Mouse (Mus musculus) midbrain, embryonic 15.5 days (tissue): ENCODE data around the gene 2010111I01Rik. TPM values are rescaled to one million over a fixed set of nuclear protein-coding genes. Genes with fewer than 3 reads are reported as not detected.

Experiments
- ATAC-seq: fragments of 200-750 bp; cut with Nextera tagmentation; replicated peaks from 2 replicates; pipeline ENCODE4 v1.8.0; 2017; ENCODE audit warnings: moderate TSS enrichment
- H3K27ac ChIP-seq: fragments of 300-500 bp; sonication (generic); 2 replicates; pipeline ENCODE4 v1.5.1; 2015; ENCODE audit warnings: mild to moderate bottlenecking, inconsistent platforms
- H3K27me3 ChIP-seq: fragments of 300-500 bp; sonication (generic); replicated peaks from 2 replicates; pipeline ENCODE4 v1.6.1; 2015; ENCODE audit warnings: inconsistent platforms
- H3K36me3 ChIP-seq: fragments of 300-500 bp; sonication (generic); replicated peaks from 2 replicates; pipeline ENCODE4 v1.6.1; 2015; ENCODE audit warnings: inconsistent platforms
- H3K4me1 ChIP-seq: fragments of 300-500 bp; sonication (generic); 2 replicates; pipeline ENCODE4 v1.6.1; 2015; ENCODE audit warnings: inconsistent platforms
- H3K4me2 ChIP-seq: fragments of 300-500 bp; sonication (generic); 2 replicates; pipeline ENCODE4 v1.6.1; 2015; ENCODE audit warnings: inconsistent platforms, mild to moderate bottlenecking, moderate library complexity
- H3K4me3 ChIP-seq: fragments of 300-500 bp; sonication (generic); 2 replicates; pipeline ENCODE4 v1.5.1; 2015; ENCODE audit warnings: mild to moderate bottlenecking, inconsistent platforms
- H3K9ac ChIP-seq: fragments of 300-500 bp; sonication (generic); 2 replicates; pipeline ENCODE4 v1.6.1; 2015; ENCODE audit warnings: mild to moderate bottlenecking, inconsistent platforms
- H3K9me3 ChIP-seq: fragments of 300-500 bp; sonication (generic); 2 replicates; pipeline ENCODE4 v1.6.1; 2016; ENCODE audit warnings: inconsistent platforms
- WGBS: fragments of 180-500 bp; shearing (Covaris S2); methylation state at CpG from one replicate; pipeline ENCODE4 v1.1.7; 2015; ENCODE audit warnings: mixed read lengths; 5-methylcytosine and 5-hydroxymethylcytosine counted together
- polyA plus RNA-seq: library from polyadenylated mRNA; unstranded; fragments of >200 nt; fragmentation: Nextera tagmentation; extraction: Ambion mirVana; gene quantifications from 2 replicates; pipeline ENCODE4 v1.2.1, GENCODE M21; 2015

2010111I01Rik gene
- polyA plus RNA-seq, 1 experiment from 2014 or later = 29.0 TPM

DNA sequence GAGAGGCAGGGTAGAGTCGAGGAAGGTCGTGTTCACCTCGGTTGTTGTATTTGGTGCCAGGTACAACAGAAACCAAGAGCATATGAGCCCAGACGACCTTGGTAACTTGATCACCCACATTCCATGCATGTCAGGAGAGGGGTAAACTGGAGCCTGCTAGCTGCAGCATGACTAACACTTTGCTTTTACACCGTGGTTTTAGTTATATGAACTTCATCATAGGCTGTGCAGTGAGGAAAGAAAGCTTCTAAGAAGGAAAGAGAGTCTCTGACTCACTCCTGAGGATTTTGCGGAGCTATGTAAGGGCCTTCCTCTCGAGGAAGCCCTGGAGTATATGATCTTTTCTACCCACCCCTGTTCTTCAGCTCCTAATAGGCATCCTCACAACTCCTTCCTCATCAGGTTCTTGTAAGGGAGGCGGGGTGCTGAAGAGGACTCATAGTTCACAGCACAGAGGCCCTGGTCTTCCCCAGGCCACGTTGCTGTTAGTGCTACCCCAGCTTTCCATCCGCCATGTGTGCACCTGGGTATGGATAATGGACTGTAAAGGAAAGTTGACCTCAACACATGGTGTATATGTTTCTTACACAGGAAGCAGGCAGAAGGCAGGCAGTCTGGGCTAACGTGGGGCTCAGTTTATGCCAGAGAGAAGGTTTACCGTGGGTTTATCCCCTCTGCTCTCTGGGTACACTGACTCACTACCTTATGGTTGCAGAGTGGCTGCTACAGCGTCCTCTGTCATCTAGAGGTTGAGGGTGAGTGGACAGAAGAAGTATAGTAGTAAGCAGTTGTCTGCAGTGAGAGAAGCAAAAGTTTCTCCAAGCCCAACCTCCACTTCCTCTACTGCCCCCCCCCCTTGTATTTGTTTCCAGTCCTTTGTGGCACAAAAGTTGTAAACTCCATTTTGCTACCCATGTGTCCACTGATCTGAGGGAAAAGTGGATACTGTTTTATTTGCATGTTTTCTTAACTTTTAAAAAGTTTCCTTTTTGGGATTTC is 222.8 kb downstream of the 2010111I01Rik start:
- WGBS = 81% methylated on average over 13 of the region's 13 CpGs
- H3K9ac ChIP-seq = no peak overlapping the region
- no peaks in the 10 kb centered on the region for H3K27me3 ChIP-seq
- H3K4me1 ChIP-seq = peaks cover 10% of the 10 kb centered on the region
- H3K36me3 ChIP-seq = no peaks in the 10 kb centered on the region; the same call in 1 of the 2 replicates
- no peak for ATAC-seq
- no peak overlapping the region for H3K4me2 ChIP-seq
- no peak overlapping the region for H3K4me3 ChIP-seq
- H3K9me3 ChIP-seq = no peaks in the 10 kb centered on the region
- H3K27ac ChIP-seq = no peak overlapping the region

- H3K36me3 ChIP-seq = no peaks in the 10 kb centered on the region; the same call in 1 of the 2 replicates
- 71% methylated on average over 5 of the region's 5 CpGs for WGBS
Observed at GRCm38 (mm10) chr13:63188306-63188705, 223.6 kb downstream of the 2010111I01Rik start.

DNA sequence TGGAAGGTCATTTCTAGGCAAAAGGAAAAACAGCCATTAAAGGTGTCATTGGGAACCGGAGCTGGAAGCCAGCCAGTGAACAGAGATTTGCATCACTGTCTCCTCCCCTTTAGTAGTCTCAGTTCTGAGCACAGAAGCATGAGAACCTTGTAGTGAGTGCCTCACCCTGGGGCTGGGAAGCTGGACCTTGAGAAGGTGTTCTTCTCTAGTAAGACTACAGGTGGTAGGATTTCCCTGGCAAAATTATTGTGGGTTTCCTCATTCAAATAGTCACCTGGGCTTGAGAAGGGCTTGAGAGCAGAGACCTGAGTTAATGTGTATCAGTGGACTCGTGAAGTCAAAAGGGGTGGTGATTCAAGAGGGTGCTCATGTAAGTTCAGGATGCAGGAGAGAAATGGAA is 224.1 kb downstream of the 2010111I01Rik start:
- Histone ChIP-seq H3K4me2 (no peak overlapping the region), H3K4me1 (peaks cover 10% of the 10 kb centered on the region), H3K9ac (no peak overlapping the region), H3K36me3 (no peaks in the 10 kb centered on the region; the same call in 1 of the 2 replicates), H3K9me3 (no peaks in the 10 kb centered on the region), H3K27me3 (no peaks in the 10 kb centered on the region), H3K4me3 (no peak overlapping the region), H3K27ac (no peak overlapping the region)
- 62% methylated on average over 2 of the region's 2 CpGs for WGBS
- no peak for ATAC-seq

More at GRCm38 (mm10) chr13:63188306-63188705, 223.6 kb downstream of the 2010111I01Rik start:
- Histone ChIP-seq H3K4me1 (peaks cover 10% of the 10 kb centered on the region), H3K27me3 (no peaks in the 10 kb centered on the region), H3K4me2 (no peak overlapping the region), H3K27ac (no peak overlapping the region), H3K9me3 (no peaks in the 10 kb centered on the region), H3K9ac (no peak overlapping the region), H3K4me3 (no peak overlapping the region)
- no peak for ATAC-seq

- no peak for ATAC-seq
- Histone ChIP-seq H3K9ac (no peak overlapping the region), H3K9me3 (no peaks in the 10 kb centered on the region), H3K27me3 (no peaks in the 10 kb centered on the region), H3K4me2 (no peak overlapping the region), H3K4me3 (no peak overlapping the region), H3K4me1 (no peaks in the 10 kb centered on the region), H3K27ac (no peak overlapping the region), H3K36me3 (no peaks in the 10 kb centered on the region; the same call in 1 of the 2 replicates)
- WGBS = 70% methylated on average over 3 of the region's 3 CpGs
Observed at GRCm38 (mm10) chr13:63193423-63193822, 228.7 kb downstream of the 2010111I01Rik start.

- no peaks in the 10 kb centered on the region for H3K9me3 ChIP-seq
- no peak overlapping the region for H3K9ac ChIP-seq
- no peak overlapping the region for H3K27ac ChIP-seq
- WGBS = 90% methylated on average over 1 of the region's 1 CpGs
- H3K36me3 ChIP-seq = no peaks in the 10 kb centered on the region
- no peaks in the 10 kb centered on the region for H3K27me3 ChIP-seq
- H3K4me1 ChIP-seq = no peaks in the 10 kb centered on the region
- no peak overlapping the region for H3K4me2 ChIP-seq
- ATAC-seq = no peak
- no peak overlapping the region for H3K4me3 ChIP-seq
Observed at GRCm38 (mm10) chr13:63198038-63198437, 233.3 kb downstream of the 2010111I01Rik start.

GRCm38 (mm10) chr13:63199588-63199987 is 234.9 kb downstream of the 2010111I01Rik start:
- no peaks in the 10 kb centered on the region for H3K36me3 ChIP-seq
- H3K4me1 ChIP-seq = 0 out of 2 replicates have a peak, but pooled peaks cover 2% of the 10 kb centered on the region
- no peak overlapping the region for H3K4me3 ChIP-seq
- no peak overlapping the region for H3K4me2 ChIP-seq
- H3K9me3 ChIP-seq = no peaks in the 10 kb centered on the region
- no peak overlapping the region for H3K9ac ChIP-seq
- 78% methylated on average over 2 of the region's 2 CpGs for WGBS
- H3K27me3 ChIP-seq = no peaks in the 10 kb centered on the region
- no peak overlapping the region for H3K27ac ChIP-seq
- ATAC-seq = no peak

- 0 out of 2 replicates have a peak, but pooled peaks have one; percentile 27 for ATAC-seq
- Histone ChIP-seq H3K36me3 (no peaks in the 10 kb centered on the region), H3K9me3 (no peaks in the 10 kb centered on the region), H3K27me3 (no peaks in the 10 kb centered on the region), H3K4me2 (no peak overlapping the region), H3K4me3 (no peak overlapping the region), H3K4me1 (0 out of 2 replicates have a peak, but pooled peaks cover 2% of the 10 kb centered on the region), H3K9ac (no peak overlapping the region), H3K27ac (no peak overlapping the region)
- 19% methylated on average over 8 of the region's 8 CpGs for WGBS
Observed at GRCm38 (mm10) chr13:63203502-63204278, 239.0 kb downstream of the 2010111I01Rik start.

GRCm38 (mm10) chr13:63205750-63206149 is 241.1 kb downstream of the 2010111I01Rik start:
- 0 out of 2 replicates have a peak, but pooled peaks cover 2% of the 10 kb centered on the region for H3K4me1 ChIP-seq
- no peak overlapping the region for H3K9ac ChIP-seq
- no peak overlapping the region for H3K27ac ChIP-seq
- H3K36me3 ChIP-seq = no peaks in the 10 kb centered on the region
- no peak for ATAC-seq
- H3K4me3 ChIP-seq = no peak overlapping the region
- 75% methylated on average over 4 of the region's 4 CpGs for WGBS
- H3K4me2 ChIP-seq = no peak overlapping the region
- no peaks in the 10 kb centered on the region for H3K9me3 ChIP-seq
- H3K27me3 ChIP-seq = no peaks in the 10 kb centered on the region

DNA sequence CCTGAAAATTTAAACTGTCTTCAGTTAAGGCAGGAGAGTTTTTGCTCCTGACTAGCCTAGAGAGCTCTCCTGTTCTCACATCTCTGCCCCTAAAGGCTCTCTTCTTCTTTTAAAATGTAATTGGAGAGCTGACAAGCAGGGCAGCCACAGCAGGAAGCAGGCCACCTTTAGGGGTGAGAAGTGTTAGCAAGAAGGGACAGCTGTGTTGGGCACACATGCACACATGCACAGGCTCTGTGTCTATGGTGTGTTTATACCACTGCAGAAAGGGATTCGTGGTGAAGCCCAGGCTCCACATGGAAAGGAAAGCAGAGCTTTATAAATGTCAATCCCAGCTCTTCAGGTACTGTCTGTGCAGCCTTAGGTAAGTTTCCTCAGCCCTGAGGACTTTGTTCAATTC is 241.7 kb downstream of the 2010111I01Rik start:
- H3K9me3 ChIP-seq = no peaks in the 10 kb centered on the region
- no peaks in the 10 kb centered on the region for H3K36me3 ChIP-seq
- no peak overlapping the region for H3K27ac ChIP-seq
- no peak overlapping the region for H3K4me3 ChIP-seq
- H3K9ac ChIP-seq = no peak overlapping the region
- ATAC-seq = no peak
- 77% methylated on average over 1 of the region's 1 CpGs for WGBS
- no peak overlapping the region for H3K4me2 ChIP-seq
- H3K4me1 ChIP-seq = 0 out of 2 replicates have a peak, but pooled peaks cover 2% of the 10 kb centered on the region
- no peaks in the 10 kb centered on the region for H3K27me3 ChIP-seq

DNA sequence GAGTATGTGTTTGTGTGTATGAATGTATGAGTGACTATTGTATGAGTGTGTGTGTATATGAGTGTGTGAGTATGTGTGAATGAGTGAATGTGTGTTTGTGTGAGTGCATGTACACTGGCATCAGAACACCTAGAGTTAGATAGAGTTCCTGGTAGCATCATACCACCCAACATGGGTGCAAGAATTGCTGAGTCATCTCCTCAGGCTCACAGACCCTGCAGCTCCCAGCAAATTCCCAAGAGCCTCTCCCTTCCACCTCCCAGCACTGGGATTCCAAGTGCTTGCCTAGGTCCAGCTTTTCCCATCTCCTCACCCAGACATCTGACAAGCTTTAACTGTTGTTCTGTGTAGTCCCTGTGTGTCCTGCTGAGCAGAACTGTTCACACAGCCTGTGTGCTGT is 251.8 kb downstream of the 2010111I01Rik start:
- Histone ChIP-seq H3K9me3 (no peaks in the 10 kb centered on the region), H3K27ac (no peak overlapping the region), H3K4me2 (no peak overlapping the region), H3K9ac (no peak overlapping the region), H3K4me1 (no peaks in the 10 kb centered on the region), H3K4me3 (no peak overlapping the region), H3K27me3 (no peaks in the 10 kb centered on the region), H3K36me3 (no peaks in the 10 kb centered on the region)
- no peak for ATAC-seq

DNA sequence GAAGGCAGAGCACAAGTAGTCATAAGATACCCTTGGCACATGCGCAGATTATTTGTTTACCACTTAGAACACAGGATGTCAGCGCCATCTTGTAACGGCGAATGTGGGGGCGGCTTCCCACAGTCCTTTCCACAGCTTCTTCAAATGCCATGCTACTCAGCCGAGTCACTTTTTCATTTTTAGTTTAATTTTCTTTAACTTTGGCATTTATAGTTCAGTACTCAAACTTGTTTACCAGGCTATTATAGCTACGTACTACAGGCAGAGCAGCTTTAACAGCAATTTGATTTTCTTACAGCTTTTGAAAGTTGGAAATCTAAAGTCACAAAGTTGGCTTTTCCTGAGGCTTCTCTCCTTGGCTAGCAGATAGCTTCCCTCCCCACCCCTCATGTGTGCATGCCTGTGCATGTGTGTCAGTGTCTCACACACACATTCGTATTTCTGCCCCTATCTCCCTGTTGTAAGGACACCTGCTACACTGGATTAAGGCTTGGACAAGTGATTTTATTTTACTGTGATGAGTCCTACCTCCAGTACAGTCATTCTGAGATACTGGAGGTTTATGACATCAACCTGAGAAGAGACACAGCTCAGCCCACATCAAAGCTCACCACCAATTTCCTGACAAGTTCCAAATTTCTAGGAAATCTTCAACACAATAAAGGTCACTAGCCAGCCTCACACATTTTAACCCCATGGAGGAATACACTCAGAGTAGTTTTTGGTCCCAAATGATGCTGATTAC is 258.5 kb downstream of the 2010111I01Rik start:
- Histone ChIP-seq H3K27me3 (no peaks in the 10 kb centered on the region), H3K4me1 (no peaks in the 10 kb centered on the region), H3K27ac (no peak overlapping the region), H3K9ac (no peak overlapping the region), H3K9me3 (no peaks in the 10 kb centered on the region), H3K4me2 (no peak overlapping the region), H3K4me3 (no peak overlapping the region), H3K36me3 (no peaks in the 10 kb centered on the region)
- WGBS = 96% methylated on average over 8 of the region's 8 CpGs
- ATAC-seq = no peak
